Mouse (Mus musculus) limb, embryonic 11.5 days (tissue): ENCODE results near the gene Cep19. TPM values are rescaled to one million over a fixed set of nuclear protein-coding genes. Genes with fewer than 3 reads are reported as not detected.

Source experiments
- ATAC-seq: fragments of 200-750 bp; cut with Nextera tagmentation; 2 replicates; pipeline ENCODE4 v1.8.0; 2017; ENCODE audit warnings: low read depth; ENCODE audit not compliant: insufficient number of reproducible peaks, low FRiP score, low TSS enrichment
- DNase-seq: peaks from one replicate; pipeline ENCODE4 v3.0.0-alpha.2; 2015; ENCODE audit warnings: low spot score
- H3K27ac ChIP-seq: fragments of 300-500 bp; sonication (generic); replicated peaks from 2 replicates; pipeline ENCODE4 v1.5.1; 2014; ENCODE audit warnings: low read depth, mild to moderate bottlenecking, low read length
- H3K27me3 ChIP-seq: fragments of 300-500 bp; sonication (generic); 2 replicates; pipeline ENCODE4 v1.6.1; 2014; ENCODE audit warnings: mild to moderate bottlenecking, low read length, mixed read lengths; ENCODE audit not compliant: control insufficient read depth, insufficient read depth
- H3K36me3 ChIP-seq: fragments of 300-500 bp; sonication (generic); 2 replicates; pipeline ENCODE4 v1.6.1; 2014; ENCODE audit warnings: mild to moderate bottlenecking, low read length, moderate library complexity, mixed read lengths; ENCODE audit not compliant: control insufficient read depth, insufficient read depth
- H3K4me1 ChIP-seq: fragments of 300-500 bp; sonication (generic); 2 replicates; pipeline ENCODE4 v1.6.1; 2014; ENCODE audit warnings: low read length, mixed read lengths; ENCODE audit not compliant: control insufficient read depth, insufficient read depth
- H3K4me2 ChIP-seq: fragments of 300-500 bp; sonication (generic); 2 replicates; pipeline ENCODE4 v1.6.1; 2014; ENCODE audit warnings: low read depth, mild to moderate bottlenecking, moderate library complexity; ENCODE audit not compliant: severe bottlenecking
- H3K4me3 ChIP-seq: fragments of 300-500 bp; sonication (generic); 2 replicates; pipeline ENCODE4 v1.5.1; 2014; ENCODE audit warnings: low read depth, low read length
- H3K9ac ChIP-seq: fragments of 300-500 bp; sonication (generic); 2 replicates; pipeline ENCODE4 v1.6.1; 2014; ENCODE audit warnings: mild to moderate bottlenecking, low read length
- H3K9me3 ChIP-seq: fragments of 300-500 bp; sonication (generic); 2 replicates; pipeline ENCODE4 v1.6.1; 2016; ENCODE audit warnings: low read length; ENCODE audit not compliant: control insufficient read depth
- WGBS: fragments of 180-500 bp; shearing (Covaris S2); extraction: QIAGEN DNeasy Blood & Tissue Kit; methylation state at CpG from one replicate; pipeline ENCODE4 v1.1.7; 2014; 5-methylcytosine and 5-hydroxymethylcytosine counted together
- polyA plus RNA-seq: library from polyadenylated mRNA; unstranded; fragments of >200 nt; fragmentation: Nextera tagmentation; extraction: Ambion mirVana; gene quantifications from 2 replicates; pipeline ENCODE4 v1.2.1, GENCODE M21; 2014

The Cep19 gene
- polyA plus RNA-seq, 1 experiment from 2014 or later: 44.3 TPM

DNA sequence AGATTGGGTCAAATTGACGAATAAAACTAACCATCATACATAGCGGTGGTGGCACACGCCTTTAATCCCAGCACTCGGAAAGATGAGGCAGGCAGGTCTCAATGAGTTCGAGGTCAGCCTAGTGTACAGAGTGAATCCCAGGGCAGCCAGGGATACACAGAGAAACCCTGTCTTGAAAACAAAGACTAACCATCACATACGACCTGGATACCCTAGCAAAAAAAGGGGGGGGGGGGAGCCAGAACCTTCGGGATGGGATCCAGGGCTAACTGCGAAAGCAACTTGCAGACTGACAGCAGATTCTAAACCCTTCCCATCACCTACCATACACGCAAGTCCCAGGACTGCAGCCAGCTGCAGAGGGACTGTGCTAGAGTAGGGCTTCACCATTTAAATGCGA lies 14.8 kb downstream of the Cep19 start:
- DNase-seq (no peak), ATAC-seq (no peak)
- WGBS: 87% methylated on average over 10 of the region's 10 CpGs
- Histone ChIP-seq H3K4me3 (no peak overlapping the region), H3K27ac (no peak overlapping the region), H3K27me3 (no peaks in the 10 kb centered on the region), H3K4me2 (no peak overlapping the region), H3K36me3 (no peaks in the 10 kb centered on the region), H3K4me1 (no peaks in the 10 kb centered on the region), H3K9ac (no peak overlapping the region), H3K9me3 (no peaks in the 10 kb centered on the region)

DNA sequence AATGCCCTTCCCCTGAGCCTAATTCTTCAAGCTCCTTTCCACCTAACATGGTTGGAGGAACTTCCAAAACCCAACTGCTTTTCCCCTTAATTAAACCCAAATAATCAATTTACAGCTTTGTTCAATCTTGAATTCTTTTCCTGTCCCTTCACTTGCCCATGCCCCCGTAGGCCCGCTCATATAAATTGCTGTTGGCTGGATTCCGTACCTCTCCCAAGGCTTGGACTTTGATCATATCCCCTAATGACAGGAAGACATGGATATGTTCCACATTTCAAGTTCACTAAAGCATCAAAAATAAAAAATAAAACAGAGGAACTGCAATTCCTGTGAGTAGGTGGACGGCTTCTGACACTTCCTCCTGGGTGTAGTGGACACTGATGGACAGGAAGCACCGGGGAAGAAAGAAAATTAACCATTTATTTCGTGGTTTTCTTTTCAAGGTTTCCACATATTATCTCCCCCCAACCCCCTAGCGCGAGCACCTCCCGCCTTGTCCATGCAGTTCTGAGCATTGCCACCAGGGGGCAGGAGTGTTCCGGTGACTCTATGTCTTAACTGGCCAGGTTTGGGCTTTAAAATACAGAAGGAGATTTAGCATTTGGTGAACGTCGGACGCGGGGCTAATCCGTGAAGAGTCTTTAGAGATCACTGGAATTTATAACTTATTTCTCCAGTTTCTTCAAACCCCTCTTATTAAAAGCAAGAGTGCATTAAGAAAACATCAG lies 15.5 kb downstream of the Cep19 start:
- no peaks in the 10 kb centered on the region for H3K4me1 ChIP-seq
- H3K27ac ChIP-seq: no peak overlapping the region
- H3K4me3 ChIP-seq: no peak overlapping the region
- H3K36me3 ChIP-seq: no peaks in the 10 kb centered on the region
- DNase-seq: peak; percentile 93
- no peak overlapping the region for H3K9ac ChIP-seq
- H3K27me3 ChIP-seq: no peaks in the 10 kb centered on the region
- 19% methylated on average over 15 of the region's 15 CpGs for WGBS
- H3K9me3 ChIP-seq: no peaks in the 10 kb centered on the region
- no peak for ATAC-seq
- no peak overlapping the region for H3K4me2 ChIP-seq

DNA sequence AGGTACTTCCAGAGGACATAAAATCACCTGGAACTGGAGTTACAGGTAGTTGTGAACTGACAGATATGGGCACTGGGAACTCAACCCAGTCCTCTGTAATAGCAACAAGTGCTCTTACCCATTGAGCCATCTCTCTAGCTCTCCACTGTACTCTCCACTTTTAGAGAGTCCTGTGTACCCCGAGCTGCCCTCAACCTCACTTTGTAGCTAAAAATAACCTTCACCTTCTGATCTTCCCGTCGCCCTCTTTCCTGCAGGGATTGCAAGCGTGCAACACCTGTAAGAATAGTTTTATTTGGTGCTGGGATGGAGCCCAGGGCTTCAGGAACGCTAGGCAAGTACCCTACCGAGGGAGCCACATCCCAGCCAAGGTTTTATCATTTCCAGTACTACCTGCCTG lies 16.2 kb downstream of the Cep19 start:
- no peak overlapping the region for H3K27ac ChIP-seq
- H3K36me3 ChIP-seq: no peaks in the 10 kb centered on the region
- no peak overlapping the region for H3K4me3 ChIP-seq
- 53% methylated on average over 6 of the region's 6 CpGs for WGBS
- ATAC-seq (no peak), DNase-seq (no peak)
- no peaks in the 10 kb centered on the region for H3K4me1 ChIP-seq
- H3K9ac ChIP-seq: no peak overlapping the region
- no peaks in the 10 kb centered on the region for H3K9me3 ChIP-seq
- no peak overlapping the region for H3K4me2 ChIP-seq
- H3K27me3 ChIP-seq: no peaks in the 10 kb centered on the region

DNA sequence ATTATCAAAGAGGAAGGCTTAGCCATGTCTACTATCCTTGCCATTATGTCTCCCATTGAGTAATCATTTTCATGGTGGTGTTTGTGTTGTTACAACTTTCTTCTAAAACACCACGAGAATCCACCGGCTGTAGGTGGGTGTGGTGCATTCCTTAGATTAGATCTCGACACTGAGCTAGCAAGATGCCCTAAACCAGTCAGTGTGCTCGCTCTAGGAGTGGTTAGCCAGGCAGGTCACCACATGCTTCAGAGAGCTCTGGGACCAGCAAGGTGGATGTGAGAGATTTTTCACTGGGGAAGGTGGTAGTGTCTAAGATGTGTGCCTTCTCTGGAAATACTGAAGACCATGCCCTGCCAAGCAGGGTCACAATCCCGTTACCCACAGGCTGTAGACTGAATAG lies 16.6 kb downstream of the Cep19 start:
- 42% methylated on average over 5 of the region's 5 CpGs for WGBS
- ATAC-seq (no peak), DNase-seq (no peak)
- Histone ChIP-seq H3K4me3 (no peak overlapping the region), H3K27me3 (no peaks in the 10 kb centered on the region), H3K9me3 (no peaks in the 10 kb centered on the region), H3K4me1 (no peaks in the 10 kb centered on the region), H3K4me2 (no peak overlapping the region), H3K36me3 (no peaks in the 10 kb centered on the region), H3K27ac (no peak overlapping the region), H3K9ac (no peak overlapping the region)

DNA sequence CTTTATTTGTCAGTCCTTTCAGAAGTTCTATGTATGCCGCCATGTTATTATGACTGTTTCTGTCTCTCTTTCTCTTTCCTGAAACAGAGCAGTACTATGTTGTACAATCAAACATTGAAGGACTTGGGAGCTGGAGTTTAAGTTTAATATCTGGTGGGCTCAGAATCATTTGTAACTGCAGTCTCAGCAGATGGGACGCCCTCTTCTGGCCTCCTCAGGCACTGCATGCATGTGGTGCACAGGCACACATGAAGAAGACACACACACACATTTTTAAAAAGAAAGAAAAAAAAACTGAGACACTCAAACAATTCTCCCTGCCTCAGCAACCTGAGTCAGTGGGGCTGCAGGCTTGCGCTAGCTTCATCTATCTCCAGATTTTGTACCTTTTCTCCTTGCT lies 20.9 kb downstream of the Cep19 start:
- ATAC-seq (no peak), DNase-seq (no peak)
- Histone ChIP-seq H3K4me1 (no peaks in the 10 kb centered on the region), H3K9ac (no peak overlapping the region), H3K27ac (no peak overlapping the region), H3K4me2 (no peak overlapping the region), H3K36me3 (no peaks in the 10 kb centered on the region), H3K27me3 (no peaks in the 10 kb centered on the region), H3K9me3 (no peaks in the 10 kb centered on the region), H3K4me3 (no peak overlapping the region)
- WGBS: 73% methylated on average over 3 of the region's 3 CpGs

DNA sequence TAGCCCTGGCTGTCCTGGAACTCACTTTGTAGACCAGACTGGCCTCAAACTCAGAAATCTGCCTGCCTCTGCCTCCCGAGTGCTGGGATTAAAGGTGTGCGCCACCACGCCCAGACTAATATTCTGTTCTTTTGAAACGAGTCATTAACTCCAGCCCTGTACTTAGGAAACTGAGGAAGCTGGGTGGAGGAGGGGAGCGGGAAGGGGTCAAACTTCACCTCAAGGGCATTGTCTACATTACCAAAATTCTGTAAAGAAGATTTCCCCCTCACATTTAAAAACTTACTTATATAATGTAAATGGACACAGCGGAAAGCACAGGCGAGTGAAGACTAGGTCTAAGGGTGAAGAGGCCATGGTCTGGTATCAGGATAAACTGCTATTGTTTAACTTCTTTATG lies 24.4 kb downstream of the Cep19 start:
- no peak overlapping the region for H3K27ac ChIP-seq
- H3K4me1 ChIP-seq: no peaks in the 10 kb centered on the region
- no peak overlapping the region for H3K4me2 ChIP-seq
- ATAC-seq: no peak
- 91% methylated on average over 7 of the region's 7 CpGs for WGBS
- H3K27me3 ChIP-seq: no peaks in the 10 kb centered on the region
- no peak overlapping the region for H3K9ac ChIP-seq
- no peaks in the 10 kb centered on the region for H3K9me3 ChIP-seq
- DNase-seq: no peak
- no peaks in the 10 kb centered on the region for H3K36me3 ChIP-seq
- no peak overlapping the region for H3K4me3 ChIP-seq

DNA sequence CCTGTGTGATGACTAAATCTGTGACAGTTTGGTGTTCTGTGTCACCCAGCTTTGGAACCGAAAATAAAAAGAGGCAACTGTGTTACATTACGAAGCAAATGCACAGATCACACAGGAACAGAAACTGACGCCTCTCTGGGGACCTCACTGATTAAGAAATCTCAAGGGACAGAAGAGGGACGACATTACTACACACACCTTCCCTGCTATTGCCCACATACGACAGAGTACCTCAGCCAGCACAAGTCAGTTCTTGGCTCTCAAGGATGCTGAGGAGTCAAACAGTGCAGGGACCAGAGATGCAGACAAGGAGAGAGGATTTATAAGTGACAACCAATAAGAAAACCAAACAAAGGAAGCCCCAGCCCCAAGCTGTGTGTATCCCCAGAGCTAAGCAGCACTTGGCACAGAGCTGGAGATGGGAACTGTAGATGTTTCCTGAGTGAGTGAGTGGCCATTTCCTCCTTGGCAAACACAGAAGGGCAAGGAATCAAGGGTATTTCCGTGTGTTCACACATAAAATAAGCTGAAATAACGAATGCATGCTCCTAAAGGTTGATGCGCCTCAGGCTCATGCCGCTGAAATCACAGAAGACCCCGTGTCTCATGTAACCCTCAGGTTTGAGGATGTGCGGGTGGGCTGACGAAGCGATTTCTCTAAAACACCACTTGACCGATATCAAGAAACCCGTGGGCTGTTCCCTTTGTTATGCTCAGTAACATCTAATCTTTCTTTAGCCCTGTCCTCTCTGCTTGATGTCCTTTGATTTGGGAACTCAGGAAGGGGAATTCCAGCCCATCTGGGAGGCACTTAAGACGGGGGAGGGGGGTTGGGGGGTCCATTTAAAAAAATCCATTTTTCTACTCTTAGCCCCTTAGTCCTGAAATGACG lies 25.1 kb downstream of the Cep19 start:
- no peak overlapping the region for H3K9ac ChIP-seq
- H3K36me3 ChIP-seq: no peaks in the 10 kb centered on the region
- H3K4me3 ChIP-seq: no peak overlapping the region
- H3K9me3 ChIP-seq: no peaks in the 10 kb centered on the region
- H3K4me2 ChIP-seq: no peak overlapping the region
- WGBS: 74% methylated on average over 17 of the region's 17 CpGs
- ATAC-seq: no peak
- H3K27me3 ChIP-seq: no peaks in the 10 kb centered on the region
- DNase-seq: no peak
- no peak overlapping the region for H3K27ac ChIP-seq
- H3K4me1 ChIP-seq: no peaks in the 10 kb centered on the region

DNA sequence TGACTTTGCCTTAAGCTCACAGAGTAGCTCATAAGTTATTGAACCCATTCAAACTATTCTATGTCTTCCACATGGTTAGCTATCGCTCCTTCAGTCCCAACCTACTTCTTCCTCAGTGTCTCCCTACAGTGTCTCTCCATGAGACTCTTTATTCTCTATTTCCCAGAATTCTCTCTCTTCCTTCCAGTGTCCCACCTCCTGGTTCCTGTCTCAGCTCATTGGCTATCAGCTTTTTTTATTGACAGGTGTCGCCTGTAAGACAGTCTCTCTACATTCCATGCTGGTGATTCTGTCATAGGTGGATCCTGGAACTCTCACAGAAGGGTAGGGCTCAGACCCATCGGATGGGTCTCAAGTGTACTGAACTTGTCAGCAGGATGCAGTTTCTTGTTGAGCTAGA lies 25.8 kb downstream of the Cep19 start:
- Histone ChIP-seq H3K4me1 (no peaks in the 10 kb centered on the region), H3K27me3 (no peaks in the 10 kb centered on the region), H3K4me3 (no peak overlapping the region), H3K4me2 (no peak overlapping the region), H3K9ac (no peak overlapping the region), H3K27ac (no peak overlapping the region), H3K36me3 (no peaks in the 10 kb centered on the region), H3K9me3 (no peaks in the 10 kb centered on the region)
- WGBS: 91% methylated on average over 3 of the region's 3 CpGs
- DNase-seq (no peak), ATAC-seq (no peak)
